Mouse (Mus musculus) forebrain, embryonic 11.5 days (tissue): ENCODE data around the gene Gpc5. TPM values are rescaled to one million over a fixed set of nuclear protein-coding genes. Genes with fewer than 3 reads are reported as not detected.

Source experiments
- ATAC-seq: fragments of 200-750 bp; cut with Nextera tagmentation; replicated peaks from 2 replicates; pipeline ENCODE4 v1.8.0; 2017; ENCODE audit warnings: moderate TSS enrichment; ENCODE audit not compliant: low FRiP score
- DNase-seq: peaks from one replicate; pipeline ENCODE4 v3.0.0-alpha.2; 2017; ENCODE audit warnings: low spot score
- H3K27ac ChIP-seq: fragments of 300-500 bp; sonication (generic); 2 replicates; pipeline ENCODE4 v1.5.1; 2014; ENCODE audit warnings: low read depth, low read length
- H3K27me3 ChIP-seq: fragments of 300-500 bp; sonication (generic); 2 replicates; pipeline ENCODE4 v1.6.1; 2014; ENCODE audit warnings: mild to moderate bottlenecking, low read length, mixed read lengths; ENCODE audit not compliant: control insufficient read depth, insufficient read depth
- H3K36me3 ChIP-seq: fragments of 300-500 bp; sonication (generic); 2 replicates; pipeline ENCODE4 v1.6.1; 2014; ENCODE audit warnings: mild to moderate bottlenecking, low read length, moderate library complexity, mixed read lengths; ENCODE audit not compliant: control insufficient read depth, insufficient read depth
- H3K4me1 ChIP-seq: fragments of 300-500 bp; sonication (generic); replicated peaks from 2 replicates; pipeline ENCODE4 v1.6.1; 2014; ENCODE audit warnings: low read length, mixed read lengths; ENCODE audit not compliant: control insufficient read depth, insufficient read depth
- H3K4me2 ChIP-seq: fragments of 300-500 bp; sonication (generic); 2 replicates; pipeline ENCODE4 v1.6.1; 2014; ENCODE audit warnings: low read depth, mild to moderate bottlenecking, low read length, moderate library complexity, mixed read lengths; ENCODE audit not compliant: severe bottlenecking
- H3K4me3 ChIP-seq: fragments of 300-500 bp; sonication (generic); 2 replicates; pipeline ENCODE4 v1.5.1; 2014; ENCODE audit warnings: low read depth, low read length
- H3K9ac ChIP-seq: fragments of 300-500 bp; sonication (generic); 2 replicates; pipeline ENCODE4 v1.6.1; 2014; ENCODE audit warnings: low read length
- H3K9me3 ChIP-seq: fragments of 300-500 bp; sonication (generic); 2 replicates; pipeline ENCODE4 v1.6.1; 2016; ENCODE audit warnings: low read length, mixed read lengths; ENCODE audit not compliant: control insufficient read depth
- WGBS: fragments of 180-500 bp; shearing (Covaris S2); extraction: QIAGEN DNeasy Blood & Tissue Kit; methylation state at CpG from one replicate; pipeline ENCODE4 v1.1.7; 2014; 5-methylcytosine and 5-hydroxymethylcytosine counted together
- polyA plus RNA-seq: library from polyadenylated mRNA; unstranded; fragments of >200 nt; fragmentation: Nextera tagmentation; extraction: Ambion mirVana; gene quantifications from 2 replicates; pipeline ENCODE4 v1.2.1, GENCODE M21; 2014

The Gpc5 gene
- polyA plus RNA-seq, 1 experiment from 2014 or later: 0.48 TPM

DNA sequence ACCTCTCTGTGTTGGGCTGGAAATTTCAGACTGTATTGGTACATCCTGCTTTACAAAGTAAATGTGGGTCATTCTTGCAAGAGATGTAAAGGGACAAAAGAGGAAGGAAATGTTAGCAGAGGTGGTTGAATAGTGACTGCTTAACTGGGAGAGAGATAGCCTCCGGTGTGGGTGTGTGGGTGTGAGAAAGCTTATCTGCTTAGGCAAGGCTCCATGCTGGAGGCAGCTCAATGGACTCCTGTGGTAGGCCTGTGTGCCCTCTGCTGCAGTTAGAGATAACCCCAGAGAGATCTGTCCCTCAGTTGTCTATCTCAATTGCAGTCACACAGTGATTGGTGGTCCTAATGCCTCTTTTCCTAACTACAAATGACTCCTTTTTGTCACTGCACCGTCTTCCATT, 887.2 kb downstream of the Gpc5 start:
- no peak overlapping the region for H3K27ac ChIP-seq
- no peaks in the 10 kb centered on the region for H3K9me3 ChIP-seq
- DNase-seq (no peak), ATAC-seq (no peak)
- 72% methylated on average over 2 of the region's 2 CpGs for WGBS
- H3K4me1 ChIP-seq: no peaks in the 10 kb centered on the region
- H3K4me2 ChIP-seq: no peak overlapping the region
- H3K36me3 ChIP-seq: no peaks in the 10 kb centered on the region
- H3K4me3 ChIP-seq: no peak overlapping the region
- H3K27me3 ChIP-seq: no peaks in the 10 kb centered on the region
- no peak overlapping the region for H3K9ac ChIP-seq

- H3K36me3 ChIP-seq: no peaks in the 10 kb centered on the region
These were observed 898.7 kb downstream of the Gpc5 start for GRCm38 (mm10) chr14:115990764-115991163.

DNA sequence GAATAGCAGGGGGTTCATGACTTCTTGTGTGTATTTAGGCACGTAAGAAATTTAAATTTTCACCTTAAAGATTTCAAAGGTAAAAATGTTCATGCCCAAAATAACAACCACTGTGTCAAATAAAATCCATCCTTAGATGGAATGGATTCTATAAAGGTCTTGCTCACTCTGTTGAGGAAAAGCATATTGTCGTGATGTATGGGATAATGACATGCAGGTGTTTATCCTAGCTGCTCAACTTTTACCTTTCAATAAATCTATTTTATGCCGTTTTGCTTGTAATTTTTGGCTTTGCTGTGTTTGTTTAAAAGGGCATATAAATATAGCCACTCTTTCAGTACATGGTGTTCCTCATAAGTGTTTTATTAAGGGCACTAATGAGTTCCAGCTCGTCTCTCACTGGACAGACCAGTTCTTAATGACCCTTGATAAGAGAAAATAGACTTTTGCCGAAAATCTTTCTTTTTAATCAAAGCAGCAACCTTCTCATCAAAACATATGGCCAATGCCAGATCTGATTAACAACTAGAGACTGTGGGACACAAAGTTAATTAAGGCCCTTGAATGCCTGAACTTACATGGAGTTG, 901.6 kb downstream of the Gpc5 start:
- no peak overlapping the region for H3K4me2 ChIP-seq
- no peak overlapping the region for H3K9ac ChIP-seq
- no peak for ATAC-seq
- 70% methylated on average over 5 of the region's 5 CpGs for WGBS
- H3K9me3 ChIP-seq: no peaks in the 10 kb centered on the region
- H3K4me3 ChIP-seq: no peak overlapping the region
- DNase-seq: no peak
- no peaks in the 10 kb centered on the region for H3K36me3 ChIP-seq
- H3K27ac ChIP-seq: no peak overlapping the region
- no peaks in the 10 kb centered on the region for H3K27me3 ChIP-seq
- H3K4me1 ChIP-seq: no peaks in the 10 kb centered on the region

More at GRCm38 (mm10) chr14:115990764-115991163, 898.7 kb downstream of the Gpc5 start:
- ATAC-seq (no peak), DNase-seq (no peak)
- Histone ChIP-seq H3K9me3 (no peaks in the 10 kb centered on the region), H3K27ac (no peak overlapping the region), H3K4me3 (no peak overlapping the region), H3K4me2 (no peak overlapping the region), H3K4me1 (no peaks in the 10 kb centered on the region), H3K27me3 (no peaks in the 10 kb centered on the region), H3K9ac (no peak overlapping the region)
- WGBS: 79% methylated on average over 2 of the region's 2 CpGs

DNA sequence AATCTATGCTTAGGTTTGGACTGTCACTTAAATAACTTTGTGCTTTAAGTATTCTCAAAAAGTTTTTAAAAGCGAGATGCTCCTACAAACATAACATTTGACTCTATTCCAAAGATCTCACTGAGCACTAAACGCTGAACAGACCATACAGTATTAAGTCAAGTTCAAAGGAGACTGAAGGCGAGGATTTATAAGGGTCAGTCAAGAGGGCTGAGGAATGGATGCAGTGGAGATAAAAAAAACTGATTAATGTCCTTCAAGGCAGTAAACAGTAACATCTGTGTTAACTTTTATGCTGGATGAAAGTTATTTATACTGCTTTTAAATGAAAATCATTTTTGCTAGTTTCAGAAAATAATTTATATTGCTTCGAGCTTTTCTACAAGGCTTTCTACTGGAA, 906.9 kb downstream of the Gpc5 start:
- ATAC-seq: no peak
- Histone ChIP-seq H3K36me3 (no peaks in the 10 kb centered on the region), H3K4me1 (no peaks in the 10 kb centered on the region), H3K9me3 (no peaks in the 10 kb centered on the region), H3K27me3 (no peaks in the 10 kb centered on the region), H3K9ac (no peak overlapping the region), H3K4me3 (no peak overlapping the region), H3K4me2 (no peak overlapping the region), H3K27ac (no peak overlapping the region)
- WGBS: 80% methylated on average over 4 of the region's 4 CpGs
- DNase-seq: no peak

DNA sequence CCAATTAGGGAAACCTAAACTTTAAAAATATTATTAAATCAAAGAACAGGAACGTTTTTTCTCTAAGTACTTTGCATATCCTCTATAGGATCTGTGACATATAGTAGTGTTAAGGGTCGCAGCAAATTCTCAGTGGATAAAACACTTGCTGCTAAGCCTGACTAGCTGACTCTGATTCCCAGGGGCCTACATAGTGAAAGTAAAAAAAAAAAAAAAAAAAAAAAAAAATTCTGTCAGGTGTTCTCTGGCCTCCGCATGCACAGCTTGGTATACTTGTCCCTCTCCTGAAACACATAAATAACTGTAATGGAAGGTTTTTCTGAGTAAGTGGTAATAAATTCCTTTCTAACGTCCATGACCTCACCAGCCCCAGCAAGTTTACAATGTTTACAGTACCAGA, 995.0 kb downstream of the Gpc5 start:
- no peaks in the 10 kb centered on the region for H3K4me1 ChIP-seq

DNA sequence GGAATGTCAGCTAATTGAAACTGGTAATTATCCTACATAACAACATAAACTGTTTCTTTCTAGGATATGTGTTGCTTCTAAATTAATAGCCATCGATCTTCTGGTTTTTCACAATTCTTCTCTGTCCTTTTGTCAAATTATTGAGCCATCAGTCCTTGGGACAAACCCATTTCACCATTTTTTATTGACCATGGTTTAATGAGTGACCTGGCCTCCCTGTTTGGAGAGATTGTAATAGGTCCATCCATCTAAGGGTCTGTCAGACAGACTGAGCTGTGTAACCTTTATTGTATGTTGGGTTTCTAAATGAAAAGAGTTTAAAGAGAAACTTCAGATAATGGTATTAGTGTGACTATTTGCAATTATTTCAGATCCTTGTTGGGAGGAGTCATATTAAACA, 1035.9 kb downstream of the Gpc5 start:
- DNase-seq (no peak), ATAC-seq (no peak)
- Histone ChIP-seq H3K4me1 (no peaks in the 10 kb centered on the region), H3K9ac (no peak overlapping the region), H3K27ac (no peak overlapping the region), H3K36me3 (no peaks in the 10 kb centered on the region), H3K4me3 (no peak overlapping the region), H3K4me2 (no peak overlapping the region), H3K27me3 (no peaks in the 10 kb centered on the region), H3K9me3 (no peaks in the 10 kb centered on the region)
- WGBS: 57% methylated on average over 1 of the region's 1 CpGs

More for the DNA sequence above, 995.0 kb downstream of the Gpc5 start:
- DNase-seq (no peak), ATAC-seq (no peak)
- no peaks in the 10 kb centered on the region for H3K36me3 ChIP-seq
- no peak overlapping the region for H3K27ac ChIP-seq
- H3K9ac ChIP-seq: no peak overlapping the region
- WGBS: 82% methylated on average over 4 of the region's 4 CpGs
- H3K9me3 ChIP-seq: no peaks in the 10 kb centered on the region
- H3K27me3 ChIP-seq: no peaks in the 10 kb centered on the region
- no peak overlapping the region for H3K4me2 ChIP-seq
- no peak overlapping the region for H3K4me3 ChIP-seq

DNA sequence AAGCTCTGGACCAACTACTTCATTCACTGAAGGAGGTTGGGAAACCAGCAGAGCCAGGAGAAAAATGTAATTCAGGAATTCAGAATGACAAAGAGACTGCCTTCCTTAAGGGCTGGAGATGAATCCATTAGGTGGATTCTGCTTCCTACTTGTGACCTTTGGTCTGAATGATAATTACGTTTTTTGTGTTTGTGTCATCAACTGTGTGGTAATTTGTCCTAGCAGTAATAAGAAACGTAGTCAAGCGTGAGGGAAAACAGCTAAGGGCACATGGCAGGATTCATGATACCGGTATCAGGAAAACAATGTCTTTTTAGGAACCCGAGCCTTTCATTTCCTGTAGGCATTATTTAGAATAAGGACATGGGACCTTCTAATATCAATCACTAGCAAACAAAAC, 1045.3 kb downstream of the Gpc5 start:
- no peak overlapping the region for H3K4me3 ChIP-seq
- H3K9ac ChIP-seq: no peak overlapping the region
- ATAC-seq (no peak; the same call in 1 of the 2 replicates), DNase-seq (no peak)
- WGBS: 34% methylated on average over 5 of the region's 5 CpGs
- H3K27me3 ChIP-seq: no peaks in the 10 kb centered on the region
- H3K4me1 ChIP-seq: no peaks in the 10 kb centered on the region
- H3K36me3 ChIP-seq: no peaks in the 10 kb centered on the region
- H3K4me2 ChIP-seq: no peak overlapping the region
- no peak overlapping the region for H3K27ac ChIP-seq
- no peaks in the 10 kb centered on the region for H3K9me3 ChIP-seq

GRCm38 (mm10) chr14:116137772-116138171, 1045.8 kb downstream of the Gpc5 start:
- H3K27me3 ChIP-seq: no peaks in the 10 kb centered on the region
- H3K9me3 ChIP-seq: no peaks in the 10 kb centered on the region
- ATAC-seq (0 out of 2 replicates have a peak, but pooled peaks have one; percentile 53), DNase-seq (no peak)
- no peak overlapping the region for H3K9ac ChIP-seq
- H3K4me1 ChIP-seq: no peaks in the 10 kb centered on the region
- 82% methylated on average over 1 of the region's 1 CpGs for WGBS
- H3K27ac ChIP-seq: no peak overlapping the region
- H3K36me3 ChIP-seq: no peaks in the 10 kb centered on the region
- H3K4me3 ChIP-seq: no peak overlapping the region
- H3K4me2 ChIP-seq: no peak overlapping the region

DNA sequence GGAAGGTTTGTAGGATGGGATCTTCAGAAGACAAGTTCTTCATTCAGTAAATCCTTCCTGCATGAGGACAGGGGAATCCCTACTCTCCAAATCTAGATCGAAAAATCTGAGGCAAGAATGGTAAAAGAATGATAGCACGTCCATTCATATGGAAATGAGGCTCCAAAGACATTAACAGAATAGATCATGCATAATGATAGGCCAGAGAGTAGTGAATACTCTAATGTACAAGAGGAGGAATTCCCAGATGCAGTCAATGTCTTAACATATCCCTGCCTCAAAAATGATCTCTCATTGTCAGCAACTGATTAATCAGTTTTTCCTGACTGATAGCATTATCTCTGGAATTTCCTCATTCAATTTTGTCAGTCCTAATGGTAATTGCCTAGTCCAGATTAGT, 1070.6 kb downstream of the Gpc5 start:
- 57% methylated on average over 2 of the region's 2 CpGs for WGBS

More for the DNA sequence above, 1070.6 kb downstream of the Gpc5 start:
- no peak overlapping the region for H3K4me2 ChIP-seq
- no peak overlapping the region for H3K9ac ChIP-seq
- no peaks in the 10 kb centered on the region for H3K9me3 ChIP-seq
- no peaks in the 10 kb centered on the region for H3K36me3 ChIP-seq
- DNase-seq (no peak), ATAC-seq (no peak)
- H3K4me1 ChIP-seq: no peaks in the 10 kb centered on the region
- no peak overlapping the region for H3K27ac ChIP-seq
- no peak overlapping the region for H3K4me3 ChIP-seq
- no peaks in the 10 kb centered on the region for H3K27me3 ChIP-seq
